Mouse (Mus musculus) frontal cortex, postnatal 10 days (tissue): ENCODE data around the gene Gm45753.

Source experiments
- DNase-seq, 2 experiments: peaks; one replicate each; pipeline ENCODE4 v3.0.0; 2022; ENCODE audit warnings: low spot score in 2 of 2, mixed read lengths in 1 of 2

The Gm45753 gene

DNA sequence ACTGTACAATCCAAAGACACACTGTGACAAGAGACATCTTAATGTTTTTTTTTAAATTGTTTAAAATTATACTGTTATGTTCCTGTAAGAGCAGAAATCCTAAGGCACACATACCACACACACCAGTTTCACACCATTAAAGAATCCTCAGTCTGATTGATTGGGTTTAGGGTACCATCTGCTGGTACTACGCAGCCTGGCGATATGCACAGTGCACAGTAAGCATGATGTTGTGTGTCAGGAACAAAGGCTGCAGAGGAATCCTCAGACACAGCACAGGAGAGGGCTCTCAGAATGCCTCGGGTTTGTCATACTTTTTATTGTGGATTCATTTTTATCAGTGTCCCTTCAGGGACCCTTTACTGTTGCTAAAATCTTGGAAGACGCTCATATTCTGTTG is 33.9 kb downstream of the Gm45753 start:
- DNase-seq, result no peak

DNA sequence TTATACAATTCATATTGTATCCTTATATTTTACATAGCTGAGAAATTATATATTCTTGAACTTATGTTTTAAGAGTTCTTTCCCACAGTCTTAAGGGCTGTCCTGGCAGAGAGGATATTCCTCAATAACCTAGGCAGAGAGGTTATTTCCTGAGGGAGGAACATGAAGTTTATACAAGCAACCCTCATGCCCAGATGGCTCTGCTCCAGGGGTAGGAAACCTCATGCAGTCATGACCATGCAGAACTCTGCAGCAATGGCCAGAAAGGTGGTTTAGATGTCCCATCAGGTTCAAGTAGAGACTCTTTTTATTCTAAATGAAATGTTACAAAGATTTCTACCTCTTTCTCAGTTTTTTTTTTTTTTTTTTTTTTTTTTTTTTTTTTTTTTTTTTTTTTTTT is 39.2 kb downstream of the Gm45753 start:
- DNase-seq, result no peak

DNA sequence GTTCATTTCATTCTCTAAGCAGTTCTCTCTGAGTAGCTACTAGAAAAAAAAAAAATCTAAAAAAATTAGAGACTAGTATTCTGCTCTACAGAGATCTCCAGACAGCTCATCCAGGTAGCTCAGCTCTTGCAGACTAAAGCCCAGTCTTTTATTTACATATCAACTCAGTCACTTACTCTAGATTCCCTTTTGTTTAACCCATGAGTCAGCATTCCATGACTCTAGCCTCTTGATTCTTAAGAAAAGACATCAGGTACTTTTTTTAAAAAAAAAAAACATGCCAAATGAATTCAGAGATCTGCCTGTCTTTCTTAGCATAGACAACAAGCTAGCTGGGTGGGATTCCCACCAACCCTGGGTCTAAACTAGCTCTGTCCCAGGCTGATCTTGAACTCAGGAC is 39.8 kb downstream of the Gm45753 start:
- DNase-seq, result no peak

DNA sequence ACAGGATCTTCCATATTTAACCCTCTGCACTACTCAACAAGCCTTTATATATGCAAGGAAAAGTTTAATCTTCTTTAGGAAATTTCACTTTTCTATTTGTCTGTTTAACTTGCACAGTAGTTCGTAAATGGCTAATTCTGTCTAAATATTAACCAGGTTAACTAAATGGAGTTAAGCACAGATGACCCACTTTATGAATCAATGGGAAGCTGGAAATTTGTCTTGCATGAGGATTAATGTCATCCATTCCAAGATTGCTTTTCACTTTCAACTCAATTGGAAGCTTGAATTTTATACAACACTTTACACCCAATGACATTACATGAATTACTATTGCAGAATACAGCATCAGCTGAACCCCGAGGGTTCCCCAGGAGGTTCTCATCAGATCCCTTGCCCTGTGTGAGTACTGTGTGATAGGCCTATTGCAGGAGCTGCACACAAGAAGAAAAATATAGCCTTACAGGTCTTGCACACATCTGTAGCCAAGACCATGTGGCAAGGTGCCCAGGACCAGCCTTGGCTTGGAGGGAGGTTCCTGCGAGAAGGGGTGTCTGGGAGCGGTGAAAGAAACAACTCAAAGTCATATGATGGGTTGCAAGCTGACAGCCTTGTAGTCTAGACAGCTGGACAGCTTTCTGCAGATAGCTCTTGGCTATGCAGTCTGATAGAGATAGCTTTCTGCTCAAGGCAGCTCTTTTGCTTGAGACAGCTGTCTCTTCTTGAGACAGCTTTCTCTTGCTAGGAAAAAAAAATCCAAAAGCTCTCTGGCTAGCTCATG is 40.5 kb downstream of the Gm45753 start:
- DNase-seq, result no peak

DNA sequence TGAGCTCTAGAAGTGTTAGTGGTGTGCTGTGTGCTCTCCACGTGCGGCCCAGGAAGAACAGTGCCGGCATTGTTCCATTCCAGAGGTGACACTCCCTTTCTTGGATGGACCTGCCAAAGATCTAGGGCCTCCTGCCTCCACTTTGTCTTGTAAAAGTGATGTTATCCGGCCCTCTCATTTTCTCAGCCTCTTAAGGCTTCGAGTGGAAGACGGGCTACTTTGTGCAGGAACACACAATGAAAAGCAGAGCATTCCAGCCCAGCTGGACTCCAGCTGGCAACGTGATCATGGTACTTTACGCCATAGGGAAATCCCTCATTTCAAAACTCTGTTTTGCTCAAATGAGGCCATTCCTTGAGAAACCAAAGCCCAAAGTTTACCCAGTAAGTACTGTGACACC is 41.3 kb downstream of the Gm45753 start:
- DNase-seq, result no peak

DNA sequence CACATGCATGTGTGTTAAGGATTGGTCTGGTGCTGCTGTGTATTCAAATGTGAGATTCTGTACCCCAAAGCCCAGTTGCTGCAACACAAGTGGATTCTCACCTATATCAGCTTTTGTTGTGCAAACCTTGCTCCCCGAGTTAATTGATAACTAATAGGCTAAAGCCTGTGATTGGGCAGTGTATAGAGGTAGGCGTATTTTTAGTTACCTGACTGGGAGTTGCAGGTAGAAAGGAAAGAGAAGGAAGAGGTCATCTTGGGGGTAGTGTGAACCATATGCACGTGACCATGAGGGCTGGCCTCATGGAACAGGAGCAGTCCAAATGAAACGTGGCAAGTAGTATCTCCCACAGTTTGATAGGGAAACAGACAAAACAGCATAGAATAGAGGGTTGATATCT is 43.3 kb downstream of the Gm45753 start:
- DNase-seq, result no peak

DNA sequence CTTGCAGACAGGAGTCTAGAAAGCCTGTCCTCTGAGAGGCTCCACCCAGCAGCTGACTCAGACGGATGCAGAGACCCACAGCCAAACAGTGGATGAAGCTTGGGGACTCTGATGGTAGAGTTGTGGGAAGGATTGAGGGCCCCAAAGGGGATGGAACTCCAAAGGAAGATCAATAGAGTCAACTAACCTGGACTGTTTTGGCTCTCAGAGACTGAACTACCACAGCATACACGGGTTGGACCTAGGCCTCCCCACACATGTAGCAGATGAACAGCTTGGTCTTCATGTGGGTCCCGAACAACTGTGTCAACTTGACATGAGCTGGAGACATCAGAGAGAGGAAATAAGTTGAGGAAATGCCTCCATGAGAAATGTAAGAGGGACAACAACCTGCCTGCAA is 45.4 kb downstream of the Gm45753 start:
- no peak for DNase-seq

DNA sequence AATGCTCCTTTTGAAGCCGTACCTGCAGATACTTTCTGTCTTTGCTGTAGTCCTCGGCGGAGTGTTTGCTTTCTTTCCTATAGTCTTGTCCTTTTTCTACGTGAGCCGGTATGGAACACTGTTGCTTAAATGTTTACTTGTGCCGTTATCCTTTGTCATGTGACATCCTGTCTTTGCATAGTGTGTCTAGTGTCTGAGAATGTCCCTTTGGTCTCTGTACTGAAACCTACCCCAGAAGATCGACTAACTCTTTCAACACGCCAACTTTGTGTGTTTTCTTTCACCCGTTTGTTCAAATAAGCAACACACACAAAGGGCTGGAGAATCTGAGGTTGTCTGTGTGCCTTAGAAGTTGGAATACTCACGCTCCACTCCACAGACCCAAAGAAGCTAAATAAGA is 46.3 kb downstream of the Gm45753 start, which contains the start of gene F11:
Gene F11 (minus strand): TSS at position 112 of the 400 bp plus-strand sequence.
- no peak for DNase-seq

DNA sequence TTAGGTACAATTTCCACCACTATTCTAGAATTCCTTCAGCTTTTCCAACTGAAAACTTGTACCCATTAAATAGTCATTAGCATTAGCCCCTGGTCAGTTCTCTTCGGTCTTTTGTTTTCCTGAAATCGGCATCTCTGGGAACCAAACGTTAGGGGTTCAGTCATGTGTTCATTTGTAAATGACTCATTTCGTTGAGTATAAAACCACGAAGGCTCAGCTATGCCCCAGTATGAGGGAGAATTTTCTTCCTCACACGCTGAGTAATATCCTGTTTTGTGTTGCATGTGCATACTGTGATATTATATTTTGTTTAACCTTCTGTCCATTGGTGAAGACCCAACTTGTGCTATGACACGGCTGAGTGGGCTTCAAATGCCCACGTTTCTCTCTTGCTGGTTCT is 49.8 kb downstream of the Gm45753 start:
- no peak for DNase-seq

DNA sequence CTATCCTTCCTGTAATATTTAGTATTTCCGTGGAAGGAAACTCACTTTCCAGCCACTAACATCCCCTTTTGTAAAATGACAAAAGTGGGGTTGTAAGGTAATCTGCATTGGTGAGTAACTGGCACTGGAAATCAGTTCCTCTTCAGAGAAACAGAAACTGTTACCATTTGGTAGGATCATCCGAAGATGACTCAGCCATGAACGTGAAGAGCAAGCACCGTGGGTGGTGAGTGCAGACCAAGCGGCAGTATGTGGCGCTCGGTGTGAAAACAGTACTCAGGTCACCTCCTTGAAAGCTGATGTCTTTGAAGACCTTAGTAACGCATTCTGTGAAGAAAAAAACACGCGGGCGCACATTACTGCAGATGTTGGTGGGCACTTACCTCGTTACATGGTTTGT is 53.2 kb downstream of the Gm45753 start:
- DNase-seq, result no peak

DNA sequence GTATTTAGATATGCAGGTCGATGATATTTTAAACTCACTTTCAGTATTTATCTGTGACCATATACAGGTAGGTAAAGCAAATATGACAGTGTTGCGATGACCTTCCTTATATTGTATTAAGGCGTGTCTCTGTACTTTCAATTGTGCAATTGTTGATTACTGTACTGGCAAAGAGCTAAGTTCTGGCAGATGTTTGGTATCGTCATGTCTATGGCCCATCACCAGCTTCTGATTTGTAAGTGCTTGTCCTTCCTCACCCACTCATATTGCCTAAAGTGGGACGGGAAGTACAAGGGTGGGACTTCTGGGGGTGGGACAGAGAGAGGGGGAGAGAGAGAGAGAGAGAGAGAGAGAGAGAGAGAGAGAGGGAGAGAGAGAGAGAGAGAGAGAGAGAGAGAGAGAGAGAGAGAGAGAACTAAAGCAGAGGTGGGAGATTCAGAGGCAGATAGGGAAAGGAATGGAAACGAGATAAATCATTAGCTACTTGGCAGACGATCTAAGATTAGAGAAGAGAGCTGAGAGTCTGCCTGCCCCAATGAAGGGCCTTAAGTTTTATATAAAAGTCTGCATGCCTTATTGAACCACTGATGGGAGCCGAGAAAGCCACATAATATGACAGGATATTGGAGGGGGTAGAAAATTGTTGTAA is 53.9 kb downstream of the Gm45753 start:
- no peak for DNase-seq

DNA sequence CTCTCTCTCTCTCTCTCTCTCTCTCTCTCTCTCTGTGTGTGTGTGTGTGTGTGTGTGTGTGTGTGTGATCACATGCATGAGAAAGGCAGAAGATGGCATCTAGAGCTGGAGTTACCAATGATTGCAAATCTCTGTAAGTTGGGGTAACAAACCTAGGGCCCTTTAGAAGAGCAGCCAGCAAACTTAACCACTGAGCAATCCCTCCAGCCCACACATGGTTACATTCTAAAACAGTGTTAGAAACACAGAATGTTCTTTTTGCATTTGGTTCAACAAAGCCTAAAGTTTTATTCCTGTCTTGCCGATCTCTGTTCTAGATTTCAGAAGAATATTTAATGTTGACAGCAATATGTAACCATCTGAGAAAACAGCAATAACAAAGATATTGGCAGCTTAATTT is 54.7 kb downstream of the Gm45753 start:
- no peak for DNase-seq

DNA sequence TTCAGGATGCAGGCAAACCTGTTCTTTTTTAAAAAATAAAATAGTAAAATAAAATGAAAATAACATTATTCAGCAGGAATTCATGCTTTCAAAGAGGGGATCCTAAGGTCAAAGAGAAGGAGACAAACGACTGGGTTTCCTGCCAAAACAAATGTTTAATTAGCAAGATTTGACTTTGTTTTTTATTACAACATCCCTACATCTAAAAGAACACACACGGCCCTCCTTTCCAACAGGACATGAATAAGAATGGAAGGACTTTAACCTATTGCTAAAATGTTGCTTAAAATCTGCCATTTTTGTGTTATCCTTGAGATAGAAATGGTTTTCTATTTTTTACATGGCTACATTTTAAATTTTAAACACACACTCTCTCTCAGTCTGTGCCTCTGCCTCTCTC is 55.2 kb downstream of the Gm45753 start:
- no peak for DNase-seq

DNA sequence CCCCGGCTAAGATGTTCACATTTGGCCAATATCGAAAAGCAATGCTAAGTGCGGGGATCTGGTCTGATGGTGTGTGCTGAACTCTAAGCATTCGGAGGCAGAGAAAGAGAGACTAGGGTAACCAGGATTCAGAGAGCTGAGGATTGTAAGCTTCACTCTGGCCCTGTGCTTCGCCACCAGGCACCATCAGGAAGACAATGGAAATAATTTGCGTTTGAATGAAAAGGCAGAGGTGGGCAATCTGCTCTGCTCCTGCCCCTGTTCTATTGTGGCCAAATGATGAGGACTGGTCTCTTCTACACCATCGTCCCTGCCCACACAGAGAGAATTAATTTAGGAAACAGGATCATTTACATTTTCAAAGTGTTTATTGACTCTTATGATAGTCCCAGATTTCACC is 62.0 kb downstream of the Gm45753 start:
- no peak for DNase-seq

DNA sequence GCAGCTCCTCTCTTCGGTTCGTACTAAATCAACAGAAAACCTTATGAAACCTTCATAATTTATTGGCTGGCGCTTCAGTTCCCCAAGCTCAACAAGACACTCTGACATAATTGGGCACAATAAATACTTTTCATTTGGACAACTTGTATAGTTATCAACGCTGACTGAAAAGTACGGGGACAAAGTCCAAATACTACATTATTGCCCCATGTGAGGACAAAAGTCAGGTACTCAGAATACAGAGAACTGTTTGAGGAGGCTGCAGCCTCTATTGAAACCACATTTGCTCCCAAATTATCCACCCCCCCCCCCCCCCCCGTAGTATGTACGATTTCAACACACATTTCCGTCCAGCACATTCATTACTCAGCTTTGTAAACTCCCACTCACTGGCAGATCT is 68.9 kb downstream of the Gm45753 start:
- no peak for DNase-seq

DNA sequence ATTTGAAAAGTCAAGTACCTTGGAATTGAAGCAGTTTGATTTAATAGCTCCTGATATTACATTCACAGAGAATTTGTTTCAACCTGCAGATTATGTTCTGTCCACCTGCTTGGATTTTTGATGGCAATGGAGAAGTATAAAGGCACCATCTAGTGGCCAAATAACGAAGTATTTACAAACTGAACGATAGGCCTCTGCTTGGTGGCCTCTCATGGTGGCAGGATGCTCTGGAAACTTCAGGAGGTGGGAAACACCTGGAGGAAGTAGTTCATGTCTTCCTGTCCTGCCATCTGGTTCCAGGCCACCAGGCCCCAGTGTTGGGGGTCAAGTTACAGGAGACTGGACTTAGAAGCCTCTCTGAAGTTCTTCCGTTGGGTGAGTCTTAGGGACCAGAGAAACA is 70.0 kb downstream of the Gm45753 start:
- DNase-seq, result no peak

DNA sequence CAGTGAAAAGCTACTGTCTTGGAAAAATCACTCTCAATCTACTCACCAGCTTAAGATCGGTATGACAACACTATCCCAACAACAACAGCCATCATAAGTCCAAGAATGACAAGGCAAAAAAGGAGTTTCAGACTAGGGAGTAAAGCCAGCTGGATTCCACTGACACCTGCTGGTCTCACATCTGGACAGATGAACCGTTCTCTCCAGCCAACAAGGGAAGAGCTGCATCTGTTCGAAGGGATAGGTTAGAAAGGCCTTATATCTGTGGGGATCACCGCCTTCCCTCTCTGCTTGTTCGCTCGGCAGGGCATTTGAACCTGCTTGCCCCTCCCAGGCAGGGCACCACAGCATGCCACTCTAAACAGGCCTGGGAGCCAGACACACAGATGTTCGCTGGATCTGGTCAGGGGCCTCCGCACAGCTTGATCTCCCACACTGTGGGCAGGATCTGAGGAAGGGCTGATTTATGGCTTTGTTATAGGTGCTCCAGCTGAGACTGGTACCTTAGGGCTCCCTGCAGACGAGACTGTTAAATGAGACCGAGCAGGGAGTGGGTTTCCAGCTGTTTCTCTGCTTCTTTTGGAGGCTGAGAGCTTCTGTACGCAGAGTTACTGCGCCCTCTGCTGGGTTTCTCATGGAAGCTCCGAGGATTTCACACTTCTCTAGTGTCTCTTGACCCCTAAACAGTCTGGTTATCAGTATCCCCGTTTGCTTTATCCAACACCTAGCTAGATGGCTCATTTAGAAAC is 71.9 kb downstream of the Gm45753 start:
- DNase-seq, result peak in 1 of 2 experiments; percentile 54

DNA sequence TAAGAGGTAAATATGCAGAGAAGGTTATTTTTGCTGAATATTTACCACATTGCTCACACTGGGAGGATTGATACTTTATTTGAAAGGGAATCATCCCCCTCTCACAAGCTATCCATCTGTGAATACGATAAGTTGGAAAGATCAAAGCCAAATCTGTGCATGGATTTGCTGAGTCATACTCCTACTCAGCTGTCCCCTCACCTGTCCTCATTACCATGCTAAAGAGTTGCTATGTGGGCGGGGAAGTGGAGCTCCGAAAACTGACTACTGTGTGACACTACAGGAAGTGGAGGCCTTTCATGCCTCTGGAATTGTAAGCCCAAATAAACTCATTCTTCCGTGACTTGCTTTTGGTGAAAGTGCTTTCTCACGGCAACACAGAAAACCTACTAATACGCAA is 73.0 kb downstream of the Gm45753 start:
- DNase-seq, result no peak

DNA sequence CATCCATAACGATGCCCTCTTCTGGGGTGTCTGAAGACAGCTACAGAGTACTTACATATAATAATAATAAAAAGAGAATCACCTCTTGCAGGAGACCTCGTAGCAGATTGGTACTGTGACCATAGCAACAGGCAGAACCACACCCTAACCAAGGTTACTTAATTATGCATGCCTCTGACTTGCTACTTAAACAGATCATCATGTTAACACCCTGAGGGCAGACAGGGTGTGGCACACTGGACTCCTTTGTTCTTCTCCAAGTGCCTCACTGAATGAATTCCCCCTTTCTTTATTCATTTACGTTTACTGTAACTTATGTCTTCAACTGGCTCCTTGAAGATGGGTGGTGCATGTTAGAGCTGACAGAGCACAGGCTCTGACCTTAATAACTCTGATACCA is 75.0 kb downstream of the Gm45753 start:
- no peak for DNase-seq
